Mouse (Mus musculus): ENCODE measurements at regions not wholly inside any gene's neighbourhood (a gene's known extent, or its start where the extent isn't known, plus 50 kb on each side); places are given as distances from the start of the nearest gene placed in this dataset.
"Not testable (repeated sequence)": the region's sequence is repeated elsewhere in the genome, so short reads cannot be mapped to it uniquely, and the experiment has no call there.

- DNase-seq: no peak
Observed at GRCm38 (mm10) chr10:46629876-46630275, 1052.2 kb downstream of the Hace1 start.

GRCm38 (mm10) chr10:46663041-46663440 lies 1085.4 kb downstream of the Hace1 start:
- DNase-seq: no peak

DNA sequence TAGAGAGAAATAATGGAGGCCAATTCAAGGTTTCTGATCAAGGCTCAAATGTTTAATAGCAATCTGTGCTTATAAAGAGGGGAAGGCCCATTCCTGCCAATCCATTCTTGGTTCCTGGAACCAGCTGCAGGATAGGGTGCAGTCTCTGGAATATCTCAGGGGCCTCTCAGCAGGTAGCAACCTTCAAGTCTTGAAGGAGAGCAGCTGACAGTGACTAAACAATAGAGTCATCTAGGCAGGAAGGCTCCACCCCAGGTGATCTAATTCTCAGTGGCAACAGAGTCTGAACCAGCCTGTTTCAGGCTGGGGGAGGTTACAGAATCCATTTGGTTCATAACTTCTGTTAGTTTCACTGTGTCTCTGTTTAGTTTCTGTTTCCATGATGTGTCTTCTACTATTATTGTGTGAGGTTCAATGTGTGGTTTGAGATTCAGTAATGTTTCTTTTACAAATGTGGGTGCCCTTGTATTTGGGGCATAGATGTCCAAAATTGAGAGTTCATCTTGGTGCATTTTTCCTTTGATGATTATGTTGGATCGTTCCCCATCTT lies 1112.3 kb downstream of the Hace1 start:
- DNase-seq: not testable (repeated sequence)

DNA sequence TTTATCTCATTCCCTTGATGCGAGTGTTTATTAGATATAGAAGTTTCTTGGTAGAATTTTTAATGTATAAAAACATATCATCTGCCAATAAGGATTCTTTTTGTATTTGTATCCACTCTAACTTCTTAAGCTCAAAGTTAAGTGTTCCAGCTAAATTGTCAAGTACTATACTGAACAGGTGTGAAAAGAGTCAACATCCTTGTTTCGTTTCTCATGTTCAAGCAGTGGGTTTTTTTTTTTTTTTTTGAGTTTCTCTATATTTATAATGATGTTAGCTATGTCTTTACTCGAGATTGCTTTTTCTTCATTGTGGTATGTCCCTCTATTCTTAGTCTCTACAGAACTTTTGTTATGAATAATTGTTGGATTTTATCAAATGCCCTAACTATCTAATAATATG lies 1115.0 kb downstream of the Hace1 start:
- no peak for DNase-seq

GRCm38 (mm10) chr10:46697363-46698246 lies 1120.0 kb downstream of the Hace1 start:
- peak; percentile 89 for DNase-seq

GRCm38 (mm10) chr10:46701221-46701620 lies 1123.6 kb downstream of the Hace1 start:
- no peak for DNase-seq

DNA sequence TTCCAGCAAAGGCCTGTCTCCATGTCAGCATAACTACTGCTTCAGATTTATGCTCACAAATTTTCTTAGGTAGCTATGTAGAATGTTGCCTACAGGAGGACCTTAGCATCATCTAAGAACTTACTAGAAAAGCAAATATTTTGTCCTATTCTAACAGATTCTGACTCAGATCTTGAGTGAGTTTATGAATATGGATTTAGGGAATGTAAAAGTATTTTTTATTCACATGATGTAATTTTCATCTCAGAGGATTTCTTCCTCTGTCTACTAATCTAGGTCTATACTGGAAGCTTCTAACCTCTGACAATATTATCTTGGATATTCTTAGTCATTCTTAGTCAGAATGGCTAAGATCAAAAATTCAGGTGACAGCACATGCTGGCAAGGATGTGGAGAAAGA lies 1130.4 kb downstream of the Hace1 start:
- not testable (repeated sequence) for DNase-seq

- DNase-seq: no peak
Observed at GRCm38 (mm10) chr10:46712690-46713089, 1135.1 kb downstream of the Hace1 start.

DNA sequence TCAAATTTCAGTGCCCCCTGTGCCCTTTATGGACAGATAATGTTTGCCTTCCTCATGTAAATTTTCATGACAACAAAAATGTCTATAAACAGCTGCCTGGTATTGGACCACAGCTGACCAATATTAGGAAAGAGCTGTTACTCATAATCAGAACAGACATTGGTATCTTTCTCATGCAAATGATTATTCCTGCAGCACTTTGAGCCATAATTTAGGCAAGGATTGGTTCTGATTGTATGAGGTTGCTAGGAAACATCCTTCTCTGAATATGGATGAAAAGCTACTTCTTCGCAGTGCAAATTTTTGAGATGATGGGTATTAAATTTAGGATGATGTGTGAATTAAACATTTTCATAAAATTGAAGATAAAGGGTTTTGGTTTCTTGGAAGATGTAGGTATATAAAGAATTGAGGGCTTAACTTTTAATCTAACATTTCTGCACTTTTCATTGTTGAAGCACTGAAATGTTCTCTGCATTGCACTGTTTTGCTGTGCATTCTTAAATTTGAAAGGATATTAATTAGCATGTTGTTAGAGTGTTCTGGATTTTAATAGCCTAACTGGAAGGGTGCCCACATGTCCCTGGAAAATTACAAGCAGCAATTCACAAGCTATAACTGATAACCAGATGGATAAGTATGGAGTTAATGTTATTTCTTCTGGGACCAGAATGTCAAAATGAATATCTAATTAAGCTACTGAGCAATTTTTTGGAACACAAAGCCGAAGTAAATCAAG lies 1140.9 kb downstream of the Hace1 start:
- no peak for DNase-seq

DNA sequence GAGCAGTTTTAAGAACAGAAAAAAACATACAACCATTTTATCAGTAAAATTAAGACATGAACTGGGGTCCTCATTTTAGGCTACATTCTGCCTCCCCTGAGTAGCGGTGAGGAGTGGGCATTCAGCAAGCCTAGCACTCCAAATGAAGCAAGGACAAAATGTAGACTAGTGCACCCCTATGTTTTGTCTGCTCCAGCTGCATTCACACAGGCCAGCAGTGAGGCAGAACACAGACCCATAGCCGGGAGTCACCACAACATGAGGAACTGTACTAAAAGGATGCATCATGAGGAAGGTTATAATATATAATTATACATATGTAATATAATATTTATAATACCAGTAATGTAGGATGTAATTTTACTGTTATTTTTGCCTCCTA lies 1141.5 kb downstream of the Hace1 start:
- DNase-seq: no peak

GRCm38 (mm10) chr10:46723666-46724065 lies 1146.0 kb downstream of the Hace1 start:
- DNase-seq: no peak

GRCm38 (mm10) chr10:46730601-46731000 lies 1153.0 kb downstream of the Hace1 start:
- DNase-seq: no peak

DNA sequence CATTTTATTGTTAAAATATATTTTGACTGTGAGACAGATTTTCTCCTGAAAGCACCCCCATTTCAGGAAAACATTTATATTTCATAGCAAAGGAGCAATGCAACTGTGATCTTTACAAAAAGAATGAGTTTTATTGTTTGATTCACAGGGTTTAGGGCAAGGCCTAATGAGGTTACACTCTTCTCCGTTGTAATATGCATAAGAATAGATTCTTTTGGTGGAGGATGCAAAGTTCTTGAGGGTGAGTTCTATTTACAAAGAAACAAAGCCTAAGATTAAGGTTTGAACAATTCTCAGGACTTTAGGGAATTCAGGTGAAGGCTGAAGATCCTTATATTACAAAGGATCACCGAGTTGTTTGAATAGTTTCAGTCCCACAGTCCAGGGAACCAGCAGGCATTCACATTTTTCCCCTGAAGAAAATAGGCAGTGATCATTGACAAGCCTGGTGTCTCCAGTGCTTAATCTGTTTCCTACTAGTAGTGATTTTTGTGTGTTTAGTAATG lies 1156.2 kb downstream of the Hace1 start:
- DNase-seq: no peak

GRCm38 (mm10) chr10:46741098-46741497 lies 1163.5 kb downstream of the Hace1 start:
- no peak for DNase-seq

DNA sequence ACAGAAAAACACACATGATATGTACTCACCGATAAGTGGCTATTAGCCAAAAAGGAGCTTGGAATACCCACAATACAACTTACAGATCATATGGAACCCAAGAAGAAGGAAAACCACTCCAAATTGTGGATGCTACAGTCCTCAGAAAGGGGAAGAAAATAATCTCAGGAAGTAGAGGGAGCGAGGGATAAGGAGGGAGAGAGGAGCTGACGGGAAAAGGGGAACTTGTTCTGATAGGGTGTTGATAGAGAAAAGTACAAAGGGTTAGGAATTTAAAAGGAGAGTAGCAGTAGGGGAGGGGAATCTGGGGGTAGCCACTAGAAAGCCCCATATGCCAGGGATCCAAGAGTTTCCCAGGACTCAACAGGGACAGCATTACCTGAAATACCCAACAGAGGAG lies 1164.5 kb downstream of the Hace1 start:
- no peak for DNase-seq

DNA sequence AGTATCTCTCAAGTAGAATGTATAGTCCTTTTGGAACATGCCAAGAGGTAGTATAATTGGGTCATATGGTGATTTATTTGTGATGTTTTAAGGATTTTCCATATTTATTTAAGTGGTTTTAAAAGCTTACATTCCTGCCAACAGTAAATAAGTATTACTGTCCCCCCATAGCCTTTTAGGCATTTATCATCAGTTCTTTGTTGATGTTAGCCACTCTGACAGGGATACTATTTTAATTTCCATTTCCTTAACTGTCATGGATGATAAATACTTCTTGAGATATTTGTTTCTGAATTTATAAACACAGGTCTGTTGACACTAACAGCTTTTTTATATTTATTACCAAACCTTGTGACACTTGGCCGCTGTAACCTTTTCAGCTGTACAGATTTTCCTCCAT lies 1183.3 kb downstream of the Hace1 start:
- no peak for DNase-seq

GRCm38 (mm10) chr10:46778729-46779128 lies 1201.1 kb downstream of the Hace1 start:
- DNase-seq: no peak

- peak; percentile 87 for DNase-seq
Observed at GRCm38 (mm10) chr10:46785723-46786122, 1208.1 kb downstream of the Hace1 start.

DNA sequence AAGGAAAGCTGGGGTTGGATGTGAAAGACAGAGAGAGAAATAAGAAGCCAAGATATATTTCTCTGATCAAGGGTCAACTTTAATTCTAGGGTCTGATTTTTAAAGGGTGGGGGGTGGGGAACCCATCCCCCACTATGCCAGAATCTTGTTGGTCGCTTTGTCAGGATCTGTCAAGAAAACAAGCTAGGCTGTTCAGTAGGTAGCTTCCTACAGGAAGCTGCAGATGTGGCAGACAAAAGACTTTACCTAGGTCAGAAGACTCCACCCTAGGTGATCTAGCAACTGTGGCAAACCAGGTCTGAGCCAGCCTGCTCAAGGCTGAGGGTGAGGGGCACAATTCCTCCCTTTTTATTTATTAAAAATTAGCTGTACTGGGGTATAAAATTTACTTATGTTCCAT lies 1236.6 kb downstream of the Hace1 start:
- DNase-seq: peak; percentile 19

- no peak for DNase-seq
Observed at GRCm38 (mm10) chr10:46819133-46819532, 1241.5 kb downstream of the Hace1 start.

DNA sequence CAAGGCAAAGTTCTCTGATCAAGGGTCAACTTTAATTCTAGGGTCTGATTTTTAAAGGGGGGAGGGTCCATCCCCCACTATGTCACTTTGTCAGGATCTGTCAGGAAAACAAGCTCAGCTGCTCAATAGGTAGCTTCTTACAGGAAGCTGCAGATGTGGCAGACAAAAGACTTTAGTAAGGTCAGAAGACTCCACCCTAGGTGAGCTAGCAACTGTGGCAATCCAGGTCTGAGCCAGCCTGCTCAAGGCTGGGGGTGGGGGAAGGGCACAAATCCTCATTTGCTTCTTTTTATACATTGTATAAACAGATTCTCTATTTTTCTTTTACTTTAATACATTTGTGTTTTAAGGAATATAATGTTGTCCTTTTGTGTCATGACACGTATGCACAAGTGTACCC lies 1242.3 kb downstream of the Hace1 start:
- DNase-seq: no peak

DNA sequence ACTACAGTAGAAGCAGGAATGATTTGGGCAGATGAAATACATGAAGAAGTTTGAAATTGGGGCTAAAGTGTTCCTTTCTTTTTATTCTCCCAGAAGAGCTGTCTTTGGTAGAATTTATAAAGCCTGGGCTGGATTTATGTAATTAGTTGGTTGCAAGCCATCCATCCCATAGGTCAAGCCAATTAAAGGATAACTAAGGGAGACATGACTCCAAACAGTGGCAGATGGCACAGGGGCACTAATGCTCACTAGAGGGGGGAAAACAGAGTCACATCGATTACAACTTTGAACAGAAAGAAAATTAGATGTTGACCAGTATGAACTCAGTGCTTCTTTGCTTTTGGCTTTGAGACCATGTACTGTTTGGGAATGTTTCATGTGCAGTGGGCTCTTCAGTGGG lies 1246.2 kb downstream of the Hace1 start:
- DNase-seq: no peak

DNA sequence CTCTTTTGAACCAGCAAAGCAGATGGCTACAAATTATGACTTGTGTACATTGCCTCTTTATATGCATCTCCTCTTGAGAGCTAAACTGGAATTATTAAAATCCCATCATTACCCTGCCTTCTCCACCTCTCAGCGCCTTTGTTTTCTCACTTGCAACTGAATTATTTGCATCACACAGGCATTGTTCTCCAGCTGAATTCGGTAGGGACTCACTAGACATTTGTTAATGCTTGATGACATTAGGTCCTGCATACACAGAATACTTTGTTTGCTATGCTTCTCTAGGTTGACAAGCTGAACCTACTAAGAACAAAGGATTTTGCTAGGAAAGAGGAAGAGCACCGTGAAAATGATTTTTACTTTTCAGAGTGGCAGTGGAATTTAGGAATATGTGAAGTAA lies 1248.4 kb downstream of the Hace1 start:
- DNase-seq: no peak

- no peak for DNase-seq
Observed at GRCm38 (mm10) chr10:46826639-46827038, 1249.0 kb downstream of the Hace1 start.
